Mouse (Mus musculus): Measurements from ENCODE around the gene Snhg11. TPM values are rescaled to one million over a fixed set of nuclear protein-coding genes. Genes with fewer than 3 reads are reported as not detected.
A peak's percentile ranks its signal among the peaks of the same experiment; 100 is the strongest.
"Not testable (repeated sequence)": the region's sequence is repeated elsewhere in the genome, so short reads cannot be mapped to it uniquely, and the experiment has no call there.

The Snhg11 gene
- polyA plus RNA-seq, 1 experiment from 2014 or later, result 1.4 TPM

DNA sequence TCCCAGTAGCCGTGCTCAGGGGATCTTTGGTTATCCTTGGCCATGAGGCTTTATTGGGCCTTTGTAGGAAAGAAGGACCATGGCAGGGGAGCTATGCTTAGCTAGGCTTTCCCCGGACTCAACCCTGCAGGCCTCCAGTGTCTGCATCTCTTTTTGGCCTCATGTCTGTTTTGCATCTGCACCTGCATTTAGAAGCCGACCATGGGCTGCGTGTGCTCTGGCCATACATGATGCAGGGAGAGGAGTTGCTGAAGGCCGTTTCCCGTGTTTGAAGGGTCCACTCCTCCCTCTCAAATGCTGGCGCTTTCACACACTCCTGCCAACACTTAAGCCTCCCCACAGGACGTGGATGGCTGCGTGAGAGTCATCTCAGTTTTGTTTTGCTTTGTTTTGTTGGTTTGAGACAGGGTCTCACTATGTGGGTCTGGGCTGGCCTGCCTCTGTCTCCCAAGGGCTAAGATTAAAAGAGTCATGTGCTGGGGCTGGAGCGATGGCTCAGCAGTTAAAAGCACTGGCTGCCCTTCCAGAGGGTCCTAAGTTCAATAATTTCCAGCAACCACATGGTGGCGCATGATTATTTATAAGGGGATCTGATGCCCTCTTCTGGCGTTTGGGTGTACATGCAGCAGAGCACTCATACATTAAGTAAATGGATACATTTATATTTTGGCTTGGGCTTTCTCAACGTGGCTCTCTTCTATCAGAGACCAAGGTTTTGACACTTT, 4.1 kb downstream of the Snhg11 start:
- ATAC-seq (replicated peaks; ENCODE audit: extremely low read depth, insufficient read depth, low FRiP score), result no peak
- Histone ChIP-seq H3K9me3 (replicated peaks; ENCODE audit: control insufficient read depth, low read length) (no peaks in the 10 kb centered on the region), H3K27ac (ENCODE audit: low read length) (no peak overlapping the region), H3K27me3 (ENCODE audit: control insufficient read depth, insufficient read depth, low read length) (peaks cover 24% of the 10 kb centered on the region), H3K4me2 (ENCODE audit: low read depth, low read length) (no peak overlapping the region), H3K36me3 (ENCODE audit: control insufficient read depth, insufficient read depth) (no peaks in the 10 kb centered on the region), H3K9ac (ENCODE audit: low read length) (no peak overlapping the region), H3K4me3 (ENCODE audit: low read length) (no peak overlapping the region), H3K4me1 (ENCODE audit: control insufficient read depth, insufficient read depth, low read length) (no peaks in the 10 kb centered on the region; the same call in 1 of the 2 replicates)
- 39% methylated on average over 13 of the region's 13 CpGs for WGBS

DNA sequence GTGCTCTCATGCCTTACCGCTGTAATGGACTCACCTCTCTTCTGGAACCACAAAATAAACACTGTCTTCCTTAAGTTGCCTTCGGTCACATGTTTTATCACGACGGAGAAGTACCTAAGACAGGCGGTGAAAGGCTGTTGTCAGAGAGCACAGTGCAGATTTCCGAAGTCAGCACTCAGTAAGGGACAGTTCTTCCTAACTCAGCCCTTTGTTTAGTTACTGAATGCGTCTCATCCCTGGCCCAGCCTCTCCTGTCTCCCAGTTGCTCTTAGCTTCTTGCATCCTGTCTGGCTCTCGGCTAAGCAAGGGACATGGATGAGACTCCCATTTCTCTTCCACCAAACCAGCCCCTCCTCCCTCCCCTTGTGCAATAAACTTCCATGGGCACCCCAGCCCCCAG, 10.6 kb downstream of the Snhg11 start:
- no peak overlapping the region for H3K27ac ChIP-seq (ENCODE audit: low read length)
- H3K36me3 ChIP-seq (ENCODE audit: control insufficient read depth, insufficient read depth), result no peaks in the 10 kb centered on the region
- H3K4me3 ChIP-seq (ENCODE audit: low read length), result no peak overlapping the region
- no peaks in the 10 kb centered on the region for H3K4me1 ChIP-seq (ENCODE audit: control insufficient read depth, insufficient read depth, low read length)
- no peak overlapping the region for H3K9ac ChIP-seq (ENCODE audit: low read length)
- 29% methylated on average over 8 of the region's 8 CpGs for WGBS
- no peaks in the 10 kb centered on the region for H3K27me3 ChIP-seq (ENCODE audit: control insufficient read depth, insufficient read depth, low read length)
- H3K4me2 ChIP-seq (ENCODE audit: low read depth, low read length), result no peak overlapping the region
- ATAC-seq (replicated peaks; ENCODE audit: extremely low read depth, insufficient read depth, low FRiP score), result no peak
- H3K9me3 ChIP-seq (replicated peaks; ENCODE audit: control insufficient read depth, low read length), result no peaks in the 10 kb centered on the region

DNA sequence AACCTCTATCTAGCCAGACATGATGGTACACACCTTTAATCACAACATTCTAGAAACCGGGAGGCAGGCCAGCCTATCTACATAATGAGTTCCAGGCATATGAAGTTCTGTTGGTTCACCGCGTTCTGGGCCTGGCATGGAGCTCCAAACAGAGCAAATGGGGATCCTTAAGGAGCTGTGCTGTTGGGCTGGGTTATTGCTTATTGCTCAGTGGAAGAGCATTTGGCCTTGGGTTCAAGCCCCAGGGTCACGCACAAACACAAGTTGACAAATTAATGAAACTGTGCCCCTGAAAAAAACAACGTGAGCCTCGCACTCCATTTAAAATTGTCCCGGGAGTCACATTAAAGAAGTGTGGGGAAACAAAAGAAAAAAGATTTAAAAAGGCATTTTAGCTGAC, 14.0 kb downstream of the Snhg11 start:
- Histone ChIP-seq H3K9ac (ENCODE audit: low read length) (no peak overlapping the region), H3K27me3 (ENCODE audit: control insufficient read depth, insufficient read depth, low read length) (no peaks in the 10 kb centered on the region), H3K36me3 (ENCODE audit: control insufficient read depth, insufficient read depth) (no peaks in the 10 kb centered on the region), H3K4me1 (ENCODE audit: control insufficient read depth, insufficient read depth, low read length) (no peaks in the 10 kb centered on the region), H3K9me3 (replicated peaks; ENCODE audit: control insufficient read depth, low read length) (no peaks in the 10 kb centered on the region), H3K27ac (ENCODE audit: low read length) (no peak overlapping the region), H3K4me3 (ENCODE audit: low read length) (no peak overlapping the region), H3K4me2 (ENCODE audit: low read depth, low read length) (no peak overlapping the region)
- WGBS, result 85% methylated on average over 7 of the region's 7 CpGs
- no peak for ATAC-seq (replicated peaks; ENCODE audit: extremely low read depth, insufficient read depth, low FRiP score)

DNA sequence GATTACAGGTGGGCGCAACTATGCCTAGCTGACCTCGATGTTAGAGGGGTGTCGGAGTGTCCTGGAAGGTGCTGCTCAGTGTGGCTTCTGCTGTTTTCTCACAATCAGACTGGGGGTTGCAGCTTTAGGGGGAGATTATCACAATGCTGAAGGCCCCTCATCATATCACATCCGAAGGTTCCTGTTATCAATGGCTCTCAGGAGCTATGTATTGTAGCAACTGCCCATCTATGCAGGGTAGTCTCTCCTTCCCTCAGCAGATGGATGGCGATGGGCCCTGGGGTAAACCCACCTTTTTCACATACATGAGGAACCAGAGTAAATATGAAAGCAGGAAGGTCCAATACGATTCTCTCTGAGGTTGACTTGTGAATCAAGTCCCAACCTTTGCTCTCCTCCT, 20.9 kb downstream of the Snhg11 start:
- H3K4me2 ChIP-seq (ENCODE audit: low read depth, low read length), result no peak overlapping the region
- H3K4me3 ChIP-seq (ENCODE audit: low read length), result no peak overlapping the region
- no peak overlapping the region for H3K9ac ChIP-seq (ENCODE audit: low read length)
- WGBS, result 87% methylated on average over 6 of the region's 6 CpGs
- H3K36me3 ChIP-seq (ENCODE audit: control insufficient read depth, insufficient read depth), result no peaks in the 10 kb centered on the region
- H3K4me1 ChIP-seq (ENCODE audit: control insufficient read depth, insufficient read depth, low read length), result no peaks in the 10 kb centered on the region
- H3K9me3 ChIP-seq (replicated peaks; ENCODE audit: control insufficient read depth, low read length), result no peaks in the 10 kb centered on the region
- ATAC-seq (replicated peaks; ENCODE audit: extremely low read depth, insufficient read depth, low FRiP score), result no peak
- no peaks in the 10 kb centered on the region for H3K27me3 ChIP-seq (ENCODE audit: control insufficient read depth, insufficient read depth, low read length)
- no peak overlapping the region for H3K27ac ChIP-seq (ENCODE audit: low read length)

DNA sequence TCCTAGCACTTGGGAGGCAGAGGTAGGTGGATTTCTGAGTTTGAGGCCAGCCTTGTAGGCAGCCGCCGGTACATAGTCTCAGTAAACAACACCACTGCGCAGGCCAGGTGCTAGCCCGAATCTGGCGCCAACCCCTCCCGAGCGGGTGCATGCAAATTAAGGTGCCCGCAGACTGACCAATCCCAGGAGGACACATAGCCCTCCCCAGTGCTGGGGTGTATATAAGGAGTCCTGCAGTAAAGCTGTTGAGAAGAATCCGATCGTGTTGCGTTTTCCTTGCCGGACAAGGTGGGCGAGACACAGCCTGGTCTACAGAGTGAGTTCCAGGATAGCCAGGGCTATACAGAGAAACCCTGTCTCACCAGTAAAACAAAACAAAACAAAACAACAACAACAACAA, 21.7 kb downstream of the Snhg11 start:
- ATAC-seq (replicated peaks; ENCODE audit: extremely low read depth, insufficient read depth, low FRiP score); H3K27ac ChIP-seq (ENCODE audit: low read length); H3K4me3 ChIP-seq (ENCODE audit: low read length); H3K9ac ChIP-seq (ENCODE audit: low read length); H3K4me2 ChIP-seq (ENCODE audit: low read depth, low read length); H3K36me3 ChIP-seq (ENCODE audit: control insufficient read depth, insufficient read depth); H3K4me1 ChIP-seq (ENCODE audit: control insufficient read depth, insufficient read depth, low read length); H3K27me3 ChIP-seq (ENCODE audit: control insufficient read depth, insufficient read depth, low read length); H3K9me3 ChIP-seq (replicated peaks; ENCODE audit: control insufficient read depth, low read length): not testable (repeated sequence)
- 58% methylated on average over 13 of the region's 13 CpGs for WGBS

DNA sequence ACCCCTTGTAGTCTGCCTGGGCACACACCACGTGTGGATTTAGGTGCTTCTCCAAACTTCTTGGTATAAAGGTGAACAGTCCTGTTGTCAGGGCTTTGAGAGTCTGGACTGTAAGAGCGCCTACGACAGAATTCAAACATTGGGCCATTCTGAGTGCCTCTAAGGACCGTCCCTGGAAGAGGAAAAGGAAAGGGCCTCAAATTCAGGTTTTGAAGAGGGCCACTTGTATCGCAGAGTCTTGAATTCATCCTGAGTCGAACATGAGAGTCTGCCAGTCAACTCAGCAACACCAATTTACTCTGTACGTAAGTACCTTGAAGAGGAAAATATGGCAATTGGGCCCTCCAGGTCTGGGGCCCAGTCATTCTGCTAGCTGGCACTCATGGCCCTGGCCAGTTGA, 27.5 kb downstream of the Snhg11 start:
- WGBS, result 74% methylated on average over 7 of the region's 7 CpGs
- H3K36me3 ChIP-seq (ENCODE audit: control insufficient read depth, insufficient read depth), result no peaks in the 10 kb centered on the region
- H3K4me3 ChIP-seq (ENCODE audit: low read length), result no peak overlapping the region
- no peak overlapping the region for H3K4me2 ChIP-seq (ENCODE audit: low read depth, low read length)
- H3K9ac ChIP-seq (ENCODE audit: low read length), result no peak overlapping the region
- H3K4me1 ChIP-seq (ENCODE audit: control insufficient read depth, insufficient read depth, low read length), result no peaks in the 10 kb centered on the region
- H3K27me3 ChIP-seq (ENCODE audit: control insufficient read depth, insufficient read depth, low read length), result no peaks in the 10 kb centered on the region
- H3K9me3 ChIP-seq (replicated peaks; ENCODE audit: control insufficient read depth, low read length), result no peaks in the 10 kb centered on the region
- no peak for ATAC-seq (replicated peaks; ENCODE audit: extremely low read depth, insufficient read depth, low FRiP score)
- no peak overlapping the region for H3K27ac ChIP-seq (ENCODE audit: low read length)

DNA sequence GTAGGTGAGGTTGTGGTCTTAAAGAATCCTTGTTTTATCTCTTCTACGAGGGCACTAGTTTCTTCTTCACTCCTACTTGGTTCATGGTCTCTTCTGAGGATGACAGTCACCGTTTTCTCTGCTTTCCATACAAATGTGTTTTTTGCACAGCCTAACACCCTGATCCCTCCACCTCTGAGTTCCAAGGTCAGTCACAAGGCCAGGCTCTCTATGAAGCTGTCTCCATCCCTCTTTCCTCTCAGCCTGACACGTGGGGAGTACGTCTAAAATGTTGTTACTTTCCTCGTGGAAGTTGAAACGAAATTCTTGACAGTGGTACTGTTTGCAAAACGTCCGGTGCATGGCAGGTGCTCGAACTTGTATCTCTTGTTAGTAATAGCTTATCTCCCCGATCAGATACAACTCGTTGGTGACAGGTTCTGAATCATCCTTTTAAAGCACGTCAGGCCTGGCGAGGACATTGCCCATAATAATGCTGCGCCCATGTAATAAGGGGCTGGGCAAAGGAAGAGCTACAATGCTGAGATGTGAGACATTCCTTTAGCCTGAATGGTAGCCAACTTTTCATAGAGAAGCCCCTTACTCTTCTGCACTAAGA, 33.7 kb downstream of the Snhg11 start:
- Histone ChIP-seq H3K27me3 (ENCODE audit: control insufficient read depth, insufficient read depth, low read length) (no peaks in the 10 kb centered on the region), H3K4me2 (ENCODE audit: low read depth, low read length) (peak overlapping the region; percentile 71), H3K4me1 (ENCODE audit: control insufficient read depth, insufficient read depth, low read length) (peaks cover 25% of the 10 kb centered on the region), H3K9ac (ENCODE audit: low read length) (peak overlapping the region; percentile 67), H3K27ac (ENCODE audit: low read length) (no peak overlapping the region), H3K9me3 (replicated peaks; ENCODE audit: control insufficient read depth, low read length) (no peaks in the 10 kb centered on the region), H3K4me3 (ENCODE audit: low read length) (peak overlapping the region; percentile 51), H3K36me3 (ENCODE audit: control insufficient read depth, insufficient read depth) (no peaks in the 10 kb centered on the region)
- WGBS, result 20% methylated on average over 14 of the region's 14 CpGs
- no peak for ATAC-seq (replicated peaks; ENCODE audit: extremely low read depth, insufficient read depth, low FRiP score)

DNA sequence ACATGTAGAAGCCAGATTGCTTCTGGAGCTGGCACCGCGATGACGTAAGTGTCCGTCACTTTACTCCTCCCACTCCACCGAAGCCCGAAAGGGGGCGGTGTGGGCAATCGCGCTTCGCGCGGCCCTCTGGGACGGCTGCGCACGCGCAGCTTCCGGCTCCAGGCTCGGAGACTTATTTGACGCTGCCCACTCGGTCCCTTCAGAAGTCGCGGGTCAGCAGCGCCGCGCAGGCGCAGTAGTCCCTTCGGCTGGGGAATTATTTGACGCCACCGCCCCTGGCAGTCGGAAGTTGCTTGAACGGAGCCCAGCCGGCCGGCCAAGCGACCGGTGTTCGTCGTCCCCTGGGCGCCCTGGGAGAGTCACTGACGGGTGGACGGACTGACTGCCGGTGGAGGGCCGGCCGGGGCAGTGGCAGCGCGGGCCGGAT, 34.2 kb downstream of the Snhg11 start, which contains the start of gene Ralgapb:
Gene Ralgapb, plus strand, starts transcription at position 254 of the 427 bp plus-strand sequence.
- ATAC-seq (replicated peaks; ENCODE audit: extremely low read depth, insufficient read depth, low FRiP score), result peak; percentile 93
- peak within 1 kb of the TSS; percentile 97 for H3K4me2 ChIP-seq (ENCODE audit: low read depth, low read length)
- H3K9ac ChIP-seq (ENCODE audit: low read length), result peak within 1 kb of the TSS; percentile 95
- H3K27ac ChIP-seq (ENCODE audit: low read length), result peak within 1 kb of the TSS; percentile 88
- no peaks in the 10 kb centered on the region for H3K9me3 ChIP-seq (replicated peaks; ENCODE audit: control insufficient read depth, low read length)
- H3K27me3 ChIP-seq (ENCODE audit: control insufficient read depth, insufficient read depth, low read length), result no peaks in the 10 kb centered on the region
- H3K4me1 ChIP-seq (ENCODE audit: control insufficient read depth, insufficient read depth, low read length), result peaks cover 25% of the 10 kb centered on the region
- WGBS, result under 1% methylated on average over 42 of the region's 46 CpGs
- peak within 1 kb of the TSS; percentile 93 for H3K4me3 ChIP-seq (ENCODE audit: low read length)
- H3K36me3 ChIP-seq (ENCODE audit: control insufficient read depth, insufficient read depth), result no peaks in the 10 kb centered on the region

Measured in heart, embryonic 16.5 days (tissue).